Mouse (Mus musculus): Measurements from ENCODE around the gene Tirap. TPM values are rescaled to one million over a fixed set of nuclear protein-coding genes. Genes with fewer than 3 reads are reported as not detected.

The Tirap gene
- total and polyA plus RNA-seq, 2 experiments: 12.3 to 24.2 TPM

DNA sequence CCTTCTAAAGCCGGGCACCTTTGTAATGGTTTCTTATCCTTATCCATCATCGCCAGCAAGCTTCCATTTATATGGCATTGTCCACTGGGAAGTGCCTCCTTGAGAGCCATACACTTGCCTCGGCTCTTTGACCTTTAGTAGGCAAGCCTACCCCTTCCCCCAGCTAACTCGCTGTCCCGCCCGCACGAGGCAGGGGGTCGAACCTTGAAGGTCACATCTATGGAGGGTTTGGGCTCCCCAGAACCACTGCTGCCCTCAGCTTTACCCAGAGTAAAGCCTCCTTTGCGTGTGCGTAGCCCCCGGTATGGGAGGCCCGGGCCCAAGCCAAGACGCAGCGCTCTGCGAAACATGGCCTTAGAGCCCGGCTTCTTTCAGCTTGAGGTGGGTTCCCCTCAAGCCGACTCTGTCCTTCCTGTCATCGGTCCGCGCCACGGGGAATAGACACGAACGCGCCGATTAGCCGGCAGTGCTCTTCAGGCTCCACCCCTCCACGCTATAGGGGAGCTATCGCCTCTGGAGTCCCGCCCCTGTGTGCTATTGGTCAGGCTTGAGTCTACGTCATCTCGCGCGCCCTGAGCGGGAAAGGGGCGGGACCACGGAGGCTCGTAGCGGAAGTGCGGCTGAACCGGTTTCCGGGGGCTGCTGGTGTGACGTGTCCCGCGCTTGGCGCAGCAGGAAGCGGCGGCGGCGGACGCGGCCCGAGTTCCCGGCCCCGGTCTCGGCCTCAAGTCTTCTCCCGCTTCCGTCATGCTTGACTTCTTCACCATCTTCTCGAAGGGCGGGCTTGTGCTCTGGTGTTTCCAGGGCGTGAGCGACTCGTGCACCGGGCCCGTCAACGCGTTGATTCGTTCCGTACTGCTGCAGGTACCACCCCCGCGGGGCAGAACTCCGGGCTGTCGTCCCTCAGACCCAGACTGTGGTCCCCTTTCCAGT lies 10.7 kb upstream of the Tirap start, which contains the start of gene Foxred1:
TSS of gene Foxred1 (minus strand) at position 514 of the 933 bp plus-strand sequence.
- TF ChIP-seq POLR2A (IDR thresholded peaks at IDR 0.05; ENCODE audit: extremely low read depth, insufficient read depth, low read length) (peak; percentile 82), CTCF (IDR thresholded peaks at IDR 0.05; ENCODE audit: low read depth, low read length) (no peak)
- Histone ChIP-seq H3K4me3 (ENCODE audit: insufficient read depth, low read depth, low read length) (peak within 1 kb of the TSS; percentile 90), H3K27me3 (ENCODE audit: control insufficient read depth, insufficient read depth, low read length) (no peaks in the 10 kb centered on the region), H3K9ac (ENCODE audit: low read depth, low read length) (peak within 1 kb of the TSS; percentile 95), H3K79me2 (ENCODE audit: control insufficient read depth, insufficient read depth, low read length) (peaks cover 5% of the 10 kb centered on the region; the same call in 1 of the 2 replicates), H3K36me3 (ENCODE audit: control insufficient read depth, insufficient read depth, low read length) (peaks cover 70% of the 10 kb centered on the region), H3K4me1 (ENCODE audit: control insufficient read depth, insufficient read depth, low read length) (peaks cover 9% of the 10 kb centered on the region; the same call in 1 of the 2 replicates), H3K27ac (replicated peaks; ENCODE audit: insufficient read depth, low read depth, low read length) (peak within 1 kb of the TSS; percentile 93)
- WGBS: under 1% methylated on average over 71 of the region's 72 CpGs
- peak; percentile 92 for DNase-seq (ENCODE audit: extremely low read depth, low read depth, low spot score)

DNA sequence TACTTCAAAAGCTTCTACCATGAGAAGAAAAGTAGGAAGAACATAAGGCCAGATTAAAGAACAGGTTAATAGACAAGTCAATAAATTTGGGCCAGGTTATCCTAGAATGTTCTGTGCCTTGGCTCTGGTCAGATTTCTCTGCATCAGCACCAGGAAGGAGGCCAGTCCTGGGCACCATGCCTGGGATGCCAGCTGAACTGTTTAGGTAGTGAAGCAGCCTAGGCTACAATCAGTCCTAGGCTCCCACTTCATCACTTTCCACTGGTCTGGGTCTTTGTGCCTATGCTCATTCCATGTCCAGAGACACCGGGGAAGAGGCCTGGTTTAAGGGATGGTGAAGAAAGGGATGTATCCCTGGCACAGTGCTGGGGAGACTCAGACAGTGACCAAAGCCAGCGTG lies 4.3 kb upstream of the Tirap start:
- Histone ChIP-seq H3K4me3 (ENCODE audit: insufficient read depth, low read depth, low read length) (no peak overlapping the region), H3K79me2 (ENCODE audit: control insufficient read depth, insufficient read depth, low read length) (no peaks in the 10 kb centered on the region), H3K27me3 (ENCODE audit: control insufficient read depth, insufficient read depth, low read length) (no peaks in the 10 kb centered on the region), H3K36me3 (ENCODE audit: control insufficient read depth, insufficient read depth, low read length) (peaks cover 44% of the 10 kb centered on the region), H3K27ac (replicated peaks; ENCODE audit: insufficient read depth, low read depth, low read length) (no peak overlapping the region), H3K9ac (ENCODE audit: low read depth, low read length) (no peak overlapping the region), H3K4me1 (ENCODE audit: control insufficient read depth, insufficient read depth, low read length) (peaks cover 5% of the 10 kb centered on the region; the same call in 1 of the 2 replicates)
- no peak for DNase-seq (ENCODE audit: extremely low read depth, low read depth, low spot score)
- no peak for TF ChIP-seq CTCF (IDR thresholded peaks at IDR 0.05; ENCODE audit: low read depth, low read length)
- no peak for TF ChIP-seq POLR2A (IDR thresholded peaks at IDR 0.05; ENCODE audit: extremely low read depth, insufficient read depth, low read length)
- WGBS: 93% methylated on average over 2 of the region's 2 CpGs

DNA sequence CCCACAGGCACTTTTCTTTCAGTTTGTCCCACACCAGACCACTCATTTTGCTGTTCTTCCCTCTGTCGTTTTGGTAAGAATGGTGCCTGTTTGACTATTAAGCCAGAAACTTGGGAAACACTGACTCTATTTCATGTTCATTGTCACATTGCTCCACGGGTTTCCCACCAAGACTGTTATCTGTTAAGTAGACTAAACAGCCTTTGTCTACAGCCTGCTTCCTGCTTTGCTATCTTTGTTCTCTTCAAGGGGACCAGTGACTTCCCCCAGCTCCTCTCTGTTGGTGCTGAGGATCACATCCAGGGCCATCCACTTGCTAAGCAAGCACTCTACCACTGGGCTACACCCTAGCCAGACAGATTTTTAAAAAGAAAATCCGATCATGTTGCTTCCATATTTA lies 3.4 kb upstream of the Tirap start:
- H3K27ac ChIP-seq (replicated peaks; ENCODE audit: insufficient read depth, low read depth, low read length): no peak overlapping the region
- no peak for TF ChIP-seq CTCF (IDR thresholded peaks at IDR 0.05; ENCODE audit: low read depth, low read length)
- no peak for TF ChIP-seq POLR2A (IDR thresholded peaks at IDR 0.05; ENCODE audit: extremely low read depth, insufficient read depth, low read length)
- 56% methylated on average over 3 of the region's 3 CpGs for WGBS

DNA sequence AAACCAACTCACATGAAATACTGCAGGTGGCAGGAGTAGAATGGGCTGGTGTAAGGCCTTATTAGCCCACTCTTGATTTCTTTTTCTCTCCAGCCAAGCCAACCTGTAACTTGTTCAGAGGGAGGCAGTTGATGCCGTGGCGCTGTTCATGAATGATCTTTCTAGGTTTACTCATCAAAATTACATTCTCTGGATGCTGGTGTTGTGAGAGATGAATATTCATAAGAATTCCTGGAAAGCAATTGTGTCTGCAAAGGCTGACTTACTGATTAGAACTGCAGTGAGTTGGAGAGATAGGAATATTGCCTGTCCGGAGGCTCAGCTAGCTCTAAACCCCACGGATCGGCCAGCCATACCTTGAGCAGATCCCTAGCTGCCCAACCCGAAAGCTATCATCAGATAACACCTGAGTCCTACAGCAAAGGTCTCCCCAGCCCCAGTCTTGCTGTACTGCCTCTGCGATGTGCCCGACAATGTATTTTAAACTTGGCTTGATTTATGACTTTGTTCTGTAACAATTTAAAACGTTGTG lies 504 bp upstream of the Tirap start:
- peaks cover 10% of the 10 kb centered on the region; the same call in 1 of the 2 replicates for H3K36me3 ChIP-seq (ENCODE audit: control insufficient read depth, insufficient read depth, low read length)
- H3K79me2 ChIP-seq (ENCODE audit: control insufficient read depth, insufficient read depth, low read length): peaks cover 4% of the 10 kb centered on the region; the same call in 1 of the 2 replicates
- H3K27me3 ChIP-seq (ENCODE audit: control insufficient read depth, insufficient read depth, low read length): no peaks in the 10 kb centered on the region
- no peak overlapping the region for H3K9ac ChIP-seq (ENCODE audit: low read depth, low read length)
- H3K4me1 ChIP-seq (ENCODE audit: control insufficient read depth, insufficient read depth, low read length): peaks cover 13% of the 10 kb centered on the region
- TF ChIP-seq CTCF (IDR thresholded peaks at IDR 0.05; ENCODE audit: low read depth, low read length) (no peak), POLR2A (IDR thresholded peaks at IDR 0.05; ENCODE audit: extremely low read depth, insufficient read depth, low read length) (no peak)
- H3K4me3 ChIP-seq (ENCODE audit: insufficient read depth, low read depth, low read length): no peak overlapping the region
- no peak for DNase-seq (ENCODE audit: extremely low read depth, low read depth, low spot score)
- no peak overlapping the region for H3K27ac ChIP-seq (replicated peaks; ENCODE audit: insufficient read depth, low read depth, low read length)
- 68% methylated on average over 9 of the region's 9 CpGs for WGBS

More for the DNA sequence above, 3.4 kb upstream of the Tirap start:
- no peak for DNase-seq (ENCODE audit: extremely low read depth, low read depth, low spot score)
- Histone ChIP-seq H3K4me1 (ENCODE audit: control insufficient read depth, insufficient read depth, low read length) (peaks cover 8% of the 10 kb centered on the region; the same call in 1 of the 2 replicates), H3K4me3 (ENCODE audit: insufficient read depth, low read depth, low read length) (no peak overlapping the region), H3K79me2 (ENCODE audit: control insufficient read depth, insufficient read depth, low read length) (no peaks in the 10 kb centered on the region), H3K36me3 (ENCODE audit: control insufficient read depth, insufficient read depth, low read length) (peaks cover 38% of the 10 kb centered on the region), H3K27me3 (ENCODE audit: control insufficient read depth, insufficient read depth, low read length) (no peaks in the 10 kb centered on the region), H3K9ac (ENCODE audit: low read depth, low read length) (no peak overlapping the region)

DNA sequence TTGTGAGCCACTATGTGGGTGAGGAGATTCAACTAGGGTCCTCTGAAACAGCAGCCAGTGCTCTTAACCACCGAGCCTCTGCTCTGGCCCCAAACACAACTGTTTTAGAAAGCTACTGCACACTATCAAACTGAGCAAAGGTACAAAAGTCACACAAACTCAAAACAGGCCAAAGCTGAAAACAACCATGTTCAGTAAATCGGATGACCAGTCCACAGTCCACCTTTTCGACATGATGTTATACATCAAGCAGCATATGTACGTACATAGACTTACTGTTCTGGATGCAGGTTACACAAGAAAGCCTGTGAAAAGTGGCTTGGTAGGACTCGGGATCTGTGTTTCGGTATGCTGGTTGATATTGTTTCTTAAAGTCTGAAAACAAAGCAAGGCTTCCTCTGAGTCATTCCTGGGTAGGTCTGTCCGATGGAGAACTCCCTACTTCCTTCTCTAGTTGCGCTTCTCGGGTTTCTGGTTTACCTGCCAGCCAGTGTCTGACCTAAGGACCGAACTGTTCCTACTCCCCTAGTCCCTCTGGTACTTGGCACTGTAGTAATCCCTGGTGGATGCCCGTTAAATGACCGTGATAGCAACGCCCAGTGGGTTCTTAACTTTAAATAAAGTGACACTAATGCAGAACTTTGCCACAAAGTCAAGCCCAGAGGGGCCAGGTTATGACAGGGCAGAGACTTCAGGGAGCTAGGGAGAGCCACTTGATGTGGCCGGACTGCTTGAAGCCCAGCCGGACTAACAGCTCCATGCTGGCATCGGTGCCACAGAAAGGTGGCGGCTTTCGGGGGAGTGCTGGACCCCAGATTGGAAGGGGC lies 933 bp downstream of the Tirap start:
- H3K79me2 ChIP-seq (ENCODE audit: control insufficient read depth, insufficient read depth, low read length): peaks cover 4% of the 10 kb centered on the region; the same call in 1 of the 2 replicates
- peak overlapping the region; percentile 81 for H3K27ac ChIP-seq (replicated peaks; ENCODE audit: insufficient read depth, low read depth, low read length)
- H3K9ac ChIP-seq (ENCODE audit: low read depth, low read length): peak overlapping the region; percentile 86
- WGBS: 4% methylated on average over 18 of the region's 18 CpGs
- peak; percentile 85 for DNase-seq (ENCODE audit: extremely low read depth, low read depth, low spot score)
- peaks cover 13% of the 10 kb centered on the region for H3K4me1 ChIP-seq (ENCODE audit: control insufficient read depth, insufficient read depth, low read length)
- H3K4me3 ChIP-seq (ENCODE audit: insufficient read depth, low read depth, low read length): peak overlapping the region; percentile 71
- H3K36me3 ChIP-seq (ENCODE audit: control insufficient read depth, insufficient read depth, low read length): 0 out of 2 replicates have a peak, but pooled peaks cover 2% of the 10 kb centered on the region
- no peaks in the 10 kb centered on the region for H3K27me3 ChIP-seq (ENCODE audit: control insufficient read depth, insufficient read depth, low read length)
- TF ChIP-seq CTCF (IDR thresholded peaks at IDR 0.05; ENCODE audit: low read depth, low read length) (no peak), POLR2A (IDR thresholded peaks at IDR 0.05; ENCODE audit: extremely low read depth, insufficient read depth, low read length) (no peak)

All from liver, adult 2 months (tissue).